Mouse (Mus musculus): Measurements from ENCODE around the gene Dhrs7. TPM values are rescaled to one million over a fixed set of nuclear protein-coding genes. Genes with fewer than 3 reads are reported as not detected.

Gene Dhrs7
- polyA plus RNA-seq, 1 experiment from 2014 or later, result 33.1 TPM

DNA sequence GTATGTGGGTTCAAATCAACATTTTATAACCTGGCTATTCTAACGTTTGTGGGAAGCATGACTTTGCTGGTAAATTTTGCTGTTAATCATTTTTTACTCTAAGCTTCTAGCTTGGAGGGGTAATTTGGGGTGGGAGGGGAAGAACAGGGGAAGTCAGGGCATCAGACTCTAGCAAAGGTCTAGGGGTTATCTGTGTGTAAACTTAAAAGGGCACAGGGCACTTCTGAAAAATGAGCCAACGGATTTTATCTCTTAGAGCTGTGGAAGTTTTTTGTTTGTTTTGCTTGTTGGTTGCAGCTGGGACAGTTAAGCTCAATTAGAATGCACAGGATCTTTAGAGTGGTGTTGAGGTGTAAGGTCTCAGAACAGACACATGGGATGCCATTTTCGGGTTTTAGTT, 26.7 kb downstream of the Dhrs7 start:
- Histone ChIP-seq H3K36me3 (ENCODE audit: control insufficient read depth, insufficient read depth, low read length) (no peaks in the 10 kb centered on the region), H3K27ac (ENCODE audit: low read depth, low read length) (no peak overlapping the region), H3K9me3 (replicated peaks; ENCODE audit: control insufficient read depth, low read length) (no peaks in the 10 kb centered on the region; the same call in 1 of the 2 replicates), H3K9ac (ENCODE audit: low read depth, low read length) (no peak overlapping the region), H3K4me3 (ENCODE audit: low read depth, low read length) (no peak overlapping the region), H3K4me2 (no peak overlapping the region), H3K4me1 (ENCODE audit: control insufficient read depth, insufficient read depth, low read length) (no peaks in the 10 kb centered on the region), H3K27me3 (ENCODE audit: control insufficient read depth, insufficient read depth, low read length) (no peaks in the 10 kb centered on the region)
- WGBS (ENCODE audit: insufficient replicate concordance), result 59% methylated on average over 3 of the region's 3 CpGs
- ATAC-seq (replicated peaks; ENCODE audit: insufficient number of reproducible peaks, low FRiP score, low TSS enrichment), result no peak

DNA sequence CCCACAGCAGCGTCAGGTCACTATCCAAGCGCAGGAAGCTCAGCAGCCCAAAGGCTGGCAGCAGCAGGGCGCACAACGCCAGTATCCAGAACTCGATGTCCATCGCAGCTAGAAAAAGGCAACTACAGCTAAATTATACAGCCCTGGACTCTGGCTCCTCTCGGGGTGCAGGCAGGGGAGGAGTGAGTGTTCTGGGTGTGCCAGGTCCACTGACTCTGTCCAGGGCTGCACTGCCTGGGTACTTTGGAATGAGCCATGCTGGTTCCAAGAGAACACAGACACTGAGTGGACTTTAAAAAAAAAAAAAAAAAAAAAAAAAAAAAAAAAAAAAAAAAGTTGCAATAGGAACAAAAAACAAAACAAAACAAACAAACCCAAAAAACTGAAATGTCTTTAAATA, 36.0 kb downstream of the Dhrs7 start:
- ATAC-seq (replicated peaks; ENCODE audit: insufficient number of reproducible peaks, low FRiP score, low TSS enrichment), result no peak
- H3K4me3 ChIP-seq (ENCODE audit: low read depth, low read length), result no peak overlapping the region
- H3K4me1 ChIP-seq (ENCODE audit: control insufficient read depth, insufficient read depth, low read length), result no peaks in the 10 kb centered on the region
- H3K9ac ChIP-seq (ENCODE audit: low read depth, low read length), result no peak overlapping the region
- no peak overlapping the region for H3K27ac ChIP-seq (ENCODE audit: low read depth, low read length)
- H3K4me2 ChIP-seq, result no peak overlapping the region
- no peaks in the 10 kb centered on the region for H3K27me3 ChIP-seq (ENCODE audit: control insufficient read depth, insufficient read depth, low read length)
- H3K36me3 ChIP-seq (ENCODE audit: control insufficient read depth, insufficient read depth, low read length), result no peaks in the 10 kb centered on the region
- H3K9me3 ChIP-seq (replicated peaks; ENCODE audit: control insufficient read depth, low read length), result no peaks in the 10 kb centered on the region
- whole genome bisulfite sequencing (ENCODE audit: insufficient replicate concordance), result 89% methylated on average over 7 of the region's 7 CpGs

DNA sequence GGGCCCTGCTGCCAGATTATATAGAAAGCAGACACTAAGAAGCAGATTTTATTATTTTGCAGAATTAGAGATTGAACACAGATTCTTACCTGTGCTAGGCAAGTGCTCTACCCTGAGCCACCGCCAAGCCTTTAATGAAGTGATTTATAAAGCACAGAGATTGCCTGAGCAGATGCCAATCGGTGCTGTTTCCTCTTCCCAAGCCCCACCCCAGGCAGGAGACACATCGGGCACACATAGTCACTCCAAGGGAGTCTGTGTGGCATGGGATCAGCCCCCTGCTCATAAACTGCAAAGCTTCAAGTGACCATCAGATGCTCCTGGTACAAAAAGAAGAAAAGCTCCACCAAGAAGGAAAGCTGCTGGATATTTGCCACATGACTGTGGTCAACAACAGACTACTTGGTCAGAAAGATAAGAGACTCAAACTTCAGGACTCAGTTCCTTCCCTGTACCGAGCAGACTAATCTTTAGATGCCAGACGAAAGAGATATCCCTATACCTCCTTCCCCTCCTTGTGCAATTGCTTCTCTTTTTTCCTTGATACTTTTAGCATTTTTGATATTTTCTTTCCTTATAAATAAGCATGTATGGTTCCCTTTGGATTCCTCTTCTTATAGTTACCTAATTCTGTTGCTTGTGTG, 41.7 kb downstream of the Dhrs7 start:
- Histone ChIP-seq H3K4me3 (ENCODE audit: low read depth, low read length) (no peak overlapping the region), H3K9me3 (replicated peaks; ENCODE audit: control insufficient read depth, low read length) (no peaks in the 10 kb centered on the region), H3K27me3 (ENCODE audit: control insufficient read depth, insufficient read depth, low read length) (no peaks in the 10 kb centered on the region), H3K4me1 (ENCODE audit: control insufficient read depth, insufficient read depth, low read length) (no peaks in the 10 kb centered on the region), H3K4me2 (no peak overlapping the region), H3K9ac (ENCODE audit: low read depth, low read length) (no peak overlapping the region), H3K27ac (ENCODE audit: low read depth, low read length) (no peak overlapping the region), H3K36me3 (ENCODE audit: control insufficient read depth, insufficient read depth, low read length) (no peaks in the 10 kb centered on the region)
- ATAC-seq (replicated peaks; ENCODE audit: insufficient number of reproducible peaks, low FRiP score, low TSS enrichment), result no peak
- 48% methylated on average over 5 of the region's 5 CpGs for WGBS (ENCODE audit: insufficient replicate concordance)

DNA sequence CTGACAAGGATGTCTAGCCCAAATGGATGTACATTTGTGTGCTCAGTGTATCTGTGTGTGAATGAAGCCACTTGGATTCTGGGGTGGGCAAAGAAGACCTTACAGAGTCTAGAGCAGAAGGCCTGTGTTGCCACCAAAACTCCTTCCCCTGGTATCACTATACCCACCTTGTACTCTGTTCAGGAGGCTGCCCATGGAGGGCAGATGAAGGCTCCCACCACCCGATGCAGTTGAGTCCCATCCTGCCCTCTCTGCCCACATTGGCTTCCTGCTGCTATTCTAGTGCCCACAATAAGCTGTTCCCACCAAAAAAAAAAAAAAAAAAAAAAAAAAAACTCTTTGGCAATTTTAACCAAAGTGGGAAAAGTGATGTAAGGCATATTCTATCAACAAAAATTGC, 43.3 kb downstream of the Dhrs7 start:
- Histone ChIP-seq H3K4me2 (no peak overlapping the region), H3K27ac (ENCODE audit: low read depth, low read length) (no peak overlapping the region), H3K4me3 (ENCODE audit: low read depth, low read length) (no peak overlapping the region), H3K27me3 (ENCODE audit: control insufficient read depth, insufficient read depth, low read length) (no peaks in the 10 kb centered on the region), H3K4me1 (ENCODE audit: control insufficient read depth, insufficient read depth, low read length) (no peaks in the 10 kb centered on the region), H3K9me3 (replicated peaks; ENCODE audit: control insufficient read depth, low read length) (no peaks in the 10 kb centered on the region), H3K9ac (ENCODE audit: low read depth, low read length) (no peak overlapping the region), H3K36me3 (ENCODE audit: control insufficient read depth, insufficient read depth, low read length) (no peaks in the 10 kb centered on the region)
- no peak for ATAC-seq (replicated peaks; ENCODE audit: insufficient number of reproducible peaks, low FRiP score, low TSS enrichment)
- WGBS (ENCODE audit: insufficient replicate concordance), result 81% methylated on average over 1 of the region's 1 CpGs

DNA sequence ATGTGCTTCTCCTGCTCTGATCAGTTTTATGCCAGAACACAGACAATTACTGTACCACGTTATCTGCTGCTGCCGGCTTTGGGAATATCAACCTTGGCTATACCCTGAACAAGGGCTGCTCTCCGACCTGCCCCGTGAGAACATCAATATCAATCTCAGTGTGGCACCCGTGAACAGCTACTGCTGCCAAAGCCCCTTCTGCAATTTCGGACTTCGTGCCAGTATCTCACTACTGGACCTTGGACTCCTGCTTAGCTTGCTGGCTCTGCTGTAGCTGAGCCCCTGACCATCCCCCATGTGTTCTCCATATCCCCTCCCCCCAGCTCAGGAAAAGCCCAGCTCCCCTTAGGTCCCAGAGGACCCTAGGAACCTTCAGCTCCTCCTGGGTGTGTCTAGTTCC, 43.9 kb downstream of the Dhrs7 start:
- Histone ChIP-seq H3K4me3 (ENCODE audit: low read depth, low read length) (no peak overlapping the region), H3K4me1 (ENCODE audit: control insufficient read depth, insufficient read depth, low read length) (no peaks in the 10 kb centered on the region), H3K9me3 (replicated peaks; ENCODE audit: control insufficient read depth, low read length) (no peaks in the 10 kb centered on the region), H3K9ac (ENCODE audit: low read depth, low read length) (no peak overlapping the region), H3K36me3 (ENCODE audit: control insufficient read depth, insufficient read depth, low read length) (no peaks in the 10 kb centered on the region), H3K27ac (ENCODE audit: low read depth, low read length) (no peak overlapping the region), H3K27me3 (ENCODE audit: control insufficient read depth, insufficient read depth, low read length) (no peaks in the 10 kb centered on the region), H3K4me2 (no peak overlapping the region)
- WGBS (ENCODE audit: insufficient replicate concordance), result 77% methylated on average over 7 of the region's 7 CpGs
- ATAC-seq (replicated peaks; ENCODE audit: insufficient number of reproducible peaks, low FRiP score, low TSS enrichment), result no peak

- 82% methylated on average over 3 of the region's 3 CpGs for WGBS (ENCODE audit: insufficient replicate concordance)
Measured at GRCm38 (mm10) chr12:72612053-72612452, 52.7 kb downstream of the Dhrs7 start.

More at GRCm38 (mm10) chr12:72612053-72612452, 52.7 kb downstream of the Dhrs7 start:
- Histone ChIP-seq H3K27ac (ENCODE audit: low read depth, low read length) (no peak overlapping the region), H3K9ac (ENCODE audit: low read depth, low read length) (no peak overlapping the region), H3K4me1 (ENCODE audit: control insufficient read depth, insufficient read depth, low read length) (no peaks in the 10 kb centered on the region), H3K9me3 (replicated peaks; ENCODE audit: control insufficient read depth, low read length) (no peaks in the 10 kb centered on the region), H3K4me2 (no peak overlapping the region), H3K36me3 (ENCODE audit: control insufficient read depth, insufficient read depth, low read length) (no peaks in the 10 kb centered on the region), H3K27me3 (ENCODE audit: control insufficient read depth, insufficient read depth, low read length) (no peaks in the 10 kb centered on the region), H3K4me3 (ENCODE audit: low read depth, low read length) (no peak overlapping the region)
- ATAC-seq (replicated peaks; ENCODE audit: insufficient number of reproducible peaks, low FRiP score, low TSS enrichment), result no peak

Other genes with a start within 250 kb of the Dhrs7 start
- gene Lrrc9, start 223.0 kb downstream of the Dhrs7 start, polyA plus RNA-seq (2014; fragmentation: Nextera tagmentation; extraction: Ambion mirVana), result 1.6 TPM in 2 replicates
- gene Pcnx4, start 128.5 kb downstream of the Dhrs7 start, polyA plus RNA-seq (2014; fragmentation: Nextera tagmentation; extraction: Ambion mirVana), result 7.9 and 8.1 TPM in 2 replicates
- not detected in 2 replicates for gene Gm4756, start 15.2 kb downstream of the Dhrs7 start, polyA plus RNA-seq (2014; fragmentation: Nextera tagmentation; extraction: Ambion mirVana)
- 47.7 and 51.2 TPM in 2 replicates for gene Ppm1a, start 92.5 kb upstream of the Dhrs7 start, polyA plus RNA-seq (2014; fragmentation: Nextera tagmentation; extraction: Ambion mirVana)